In the genomic region with DNA sequence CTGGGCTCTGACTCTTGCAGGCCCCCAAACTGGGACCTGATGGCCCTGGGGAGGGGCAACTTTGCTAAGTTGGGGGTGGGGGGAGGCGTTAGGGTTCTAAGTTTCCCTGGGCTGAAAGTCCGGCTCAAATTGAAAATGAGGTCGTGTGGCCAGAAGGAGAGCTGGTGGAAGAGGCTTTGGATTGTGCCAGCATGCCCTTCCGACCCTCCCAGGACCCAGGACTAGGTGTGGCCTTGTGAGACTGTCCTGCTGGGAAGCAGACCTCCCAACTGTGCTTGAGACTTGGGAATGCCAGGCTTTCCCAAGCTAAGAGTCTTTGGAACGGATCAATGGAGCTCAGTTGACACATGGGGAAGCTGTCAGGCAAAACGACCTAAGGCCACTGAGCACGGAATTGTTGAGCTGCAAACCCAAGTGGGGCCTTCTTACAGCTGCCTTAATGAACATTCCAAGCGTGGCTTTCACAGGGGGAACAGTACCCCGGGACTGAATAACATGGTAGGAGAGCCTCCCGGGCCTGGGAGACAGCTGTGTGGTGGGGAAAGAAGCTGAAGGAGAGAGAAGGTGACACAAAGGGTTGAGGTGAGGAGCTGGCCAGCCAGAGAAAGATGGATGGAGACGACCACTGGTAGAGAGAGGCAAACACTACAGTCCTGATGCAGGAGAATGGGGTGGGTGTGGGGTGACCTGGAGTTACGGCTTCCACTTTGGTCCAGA, we compare ENCODE assay signal across 8 mouse cellular contexts. TPM values are rescaled to one million over a fixed set of nuclear protein-coding genes. Genes with fewer than 3 reads are reported as not detected.
DNase-seq lines count a peak whose midpoint lies in the region; ATAC-seq and TF ChIP-seq lines count a peak whose summit lies in the region.

No protein-coding gene starts in this region.

- H3K4me1 ChIP-seq in heart, embryonic 10.5 days, result peaks cover 66% of the 10 kb centered on the region
- peaks cover 18% of the 10 kb centered on the region for H3K4me1 ChIP-seq in forebrain, embryonic 15.5 days
- peaks cover 37% of the 10 kb centered on the region for H3K4me1 ChIP-seq in kidney, postnatal 0 days (replicated peaks; ENCODE audit: insufficient read depth, low read length)

- H3K27ac ChIP-seq in heart, embryonic 10.5 days, result peak overlapping the region; percentile 90
- H3K27ac ChIP-seq in forebrain, embryonic 15.5 days (replicated peaks), result no peak overlapping the region; the same call in 1 of the 2 replicates
- H3K27ac ChIP-seq in kidney, postnatal 0 days, result peak overlapping the region; percentile 88

- no peak overlapping the region for H3ac ChIP-seq in myocyte (ENCODE audit: control insufficient read depth, insufficient read length)

- no peak for ATAC-seq in forebrain, embryonic 15.5 days (replicated peaks)
- ATAC-seq in kidney, postnatal 0 days (replicated peaks; ENCODE audit: low FRiP score, low read depth), result peak; percentile 6; the same call in 1 of the 2 replicates
- no peak for ATAC-seq in activated CD4-positive, CD25-positive, alpha-beta regulatory T cell, adult 4 months
- no peak for ATAC-seq in frontal cortex, adult (ENCODE audit: low TSS enrichment)

- H3K36me3 ChIP-seq in heart, embryonic 10.5 days, result peaks cover 19% of the 10 kb centered on the region
- H3K36me3 ChIP-seq in forebrain, embryonic 15.5 days, result peaks cover 4% of the 10 kb centered on the region; the same call in 1 of the 2 replicates
- peaks cover 13% of the 10 kb centered on the region; the same call in 1 of the 2 replicates for H3K36me3 ChIP-seq in kidney, postnatal 0 days (ENCODE audit: insufficient read depth, low read length)
- H3K36me3 ChIP-seq in myocyte (ENCODE audit: control insufficient read depth, insufficient read depth), result peaks cover 44% of the 10 kb centered on the region

- H3K9ac ChIP-seq in forebrain, embryonic 15.5 days (replicated peaks), result no peak overlapping the region
- no peak overlapping the region for H3K9ac ChIP-seq in kidney, postnatal 0 days (ENCODE audit: low read depth, low read length)

- H3K4me2 ChIP-seq in forebrain, embryonic 15.5 days (replicated peaks), result peak overlapping the region; percentile 89
- peak overlapping the region; percentile 68 for H3K4me2 ChIP-seq in kidney, postnatal 0 days (ENCODE audit: low read length)
- no peak overlapping the region for H3K4me2 ChIP-seq in myocyte (ENCODE audit: low read depth)

- intact Hi-C loops in heart, postnatal 25 days (cut with DNase I), result no loop called here

- no peak for DNase-seq in heart, embryonic 10.5 days (ENCODE audit: low spot score)
- no peak for DNase-seq in heart, postnatal 25 days (ENCODE audit: low spot score)
- peak; percentile 55 for DNase-seq in kidney, postnatal 0 days (ENCODE audit: low spot score)
- no peak for DNase-seq in adrenal gland, adult 2 months

- H3K79me2 ChIP-seq in myocyte (ENCODE audit: control insufficient read depth, insufficient read depth), result no peaks in the 10 kb centered on the region

- WGBS in heart, embryonic 10.5 days, result 41% methylated on average over 12 of the region's 12 CpGs
- WGBS in forebrain, embryonic 15.5 days, result 41% methylated on average over 12 of the region's 12 CpGs
- 26% methylated on average over 12 of the region's 12 CpGs for WGBS in kidney, postnatal 0 days

- H3K27me3 ChIP-seq in heart, embryonic 10.5 days (ENCODE audit: insufficient read depth, poor library complexity, severe bottlenecking), result peaks cover 13% of the 10 kb centered on the region
- H3K27me3 ChIP-seq in forebrain, embryonic 15.5 days, result peaks cover 9% of the 10 kb centered on the region; the same call in 1 of the 2 replicates
- H3K27me3 ChIP-seq in kidney, postnatal 0 days (ENCODE audit: insufficient read depth, low read length), result no peaks in the 10 kb centered on the region
- H3K27me3 ChIP-seq in myocyte (ENCODE audit: control insufficient read depth, insufficient read depth, insufficient read length), result no peaks in the 10 kb centered on the region

- no peaks in the 10 kb centered on the region for H3K9me3 ChIP-seq in heart, embryonic 10.5 days
- no peaks in the 10 kb centered on the region for H3K9me3 ChIP-seq in forebrain, embryonic 15.5 days
- H3K9me3 ChIP-seq in kidney, postnatal 0 days (replicated peaks; ENCODE audit: low read length), result no peaks in the 10 kb centered on the region

- H3K4me3 ChIP-seq in heart, embryonic 10.5 days, result peak overlapping the region; percentile 67
- H3K4me3 ChIP-seq in forebrain, embryonic 15.5 days, result peak overlapping the region; percentile 44
- H3K4me3 ChIP-seq in kidney, postnatal 0 days (replicated peaks; ENCODE audit: low read depth, low read length), result peak overlapping the region; percentile 32; the same call in 1 of the 2 replicates
- H3K4me3 ChIP-seq in myocyte, result no peak overlapping the region

- TF ChIP-seq CTCF in kidney, postnatal 0 days (IDR thresholded peaks at IDR 0.05; ENCODE audit: low read depth), result no peak

- no peak for TF ChIP-seq POLR2A in myocyte (IDR thresholded peaks at IDR 0.05; ENCODE audit: insufficient read length, low read depth)

TF ChIP-seq in myocyte, 11 proteins besides CTCF, POLR2A, EP300 and RAD21:
- TF ChIP-seq TCF3 (IDR thresholded peaks at IDR 0.05; ENCODE audit: insufficient read length, low read depth) (no peak), USF1 (IDR thresholded peaks at IDR 0.05; ENCODE audit: low read depth) (no peak), MYOD1 (IDR thresholded peaks at IDR 0.05; ENCODE audit: control insufficient read depth in 1 of 3, insufficient read length in 2 of 3, low read depth in 2 of 3) (no peak), MAX (IDR thresholded peaks at IDR 0.05; ENCODE audit: low read depth) (no peak), REST (IDR thresholded peaks at IDR 0.05; ENCODE audit: insufficient read depth, insufficient read length) (no peak), E2F4 (IDR thresholded peaks at IDR 0.05; ENCODE audit: insufficient read depth) (no peak), POLR2AphosphoS2 (IDR thresholded peaks at IDR 0.05; ENCODE audit: insufficient read length, low read depth) (peak; percentile 67), TCF12 (IDR thresholded peaks at IDR 0.05; ENCODE audit: insufficient read depth, poor library complexity, severe bottlenecking) (no peak), SRF (IDR thresholded peaks at IDR 0.05; ENCODE audit: control insufficient read depth, insufficient read length, low read depth) (no peak)

RNA-seq across cellular contexts. Expression of a gene that starts 11.7 kb away (rescaled TPM):
- polyA plus RNA-seq in heart, embryonic 10.5 days (2016; fragmentation: Nextera tagmentation; extraction: Ambion mirVana), result 1.6 and 2.0 TPM in 2 replicates
- 1 to 10 TPM; 8.1 to 8.3 TPM for total RNA-seq in heart, postnatal 25 days (2021)
- polyA plus RNA-seq in forebrain, embryonic 15.5 days (2015; fragmentation: Nextera tagmentation; extraction: Ambion mirVana), result 0.79 and 0.97 TPM in 2 replicates
- polyA plus RNA-seq in kidney, postnatal 0 days (2015; fragmentation: Nextera tagmentation; extraction: Ambion mirVana), result 6.9 and 7.3 TPM in 2 replicates
- polyA plus RNA-seq in myocyte (2012; fragmentation: generic; extraction: Trizol), result 15.6 TPM
- 1 to 10 TPM; 1.9 to 3.7 TPM for polyA plus RNA-seq in activated CD4-positive, CD25-positive, alpha-beta regulatory T cell, adult 4 months (2017; shearing (Covaris generic))
- 1 to 10 TPM; 7.2 to 9.5 TPM for total RNA-seq in adrenal gland, adult 2 months (2021)
- polyA plus RNA-seq in adrenal gland, adult 2 months (2012; rRNA removed), result 3.2 and 3.4 TPM in 2 replicates

RNA-seq across cellular contexts. Expression of a gene that starts 29.9 kb away (rescaled TPM):
- 17.2 and 17.3 TPM in 2 replicates for polyA plus RNA-seq in heart, embryonic 10.5 days (2016; fragmentation: Nextera tagmentation; extraction: Ambion mirVana)
- 1 to 10 TPM; 9.6 to 9.9 TPM for total RNA-seq in heart, postnatal 25 days (2021)
- polyA plus RNA-seq in forebrain, embryonic 15.5 days (2015; fragmentation: Nextera tagmentation; extraction: Ambion mirVana), result 25.8 and 29.5 TPM in 2 replicates
- polyA plus RNA-seq in kidney, postnatal 0 days (2015; fragmentation: Nextera tagmentation; extraction: Ambion mirVana), result 10.7 and 12.2 TPM in 2 replicates
- polyA plus RNA-seq in myocyte (2012; fragmentation: generic; extraction: Trizol), result 36.3 TPM
- 10 to 100 TPM; 10.3 to 12.3 TPM for polyA plus RNA-seq in activated CD4-positive, CD25-positive, alpha-beta regulatory T cell, adult 4 months (2017; shearing (Covaris generic))
- total RNA-seq in adrenal gland, adult 2 months (2021), result 10 to 100 TPM; 26.1 to 30.6 TPM
- 47.8 and 50.1 TPM in 2 replicates for polyA plus RNA-seq in adrenal gland, adult 2 months (2012; rRNA removed)

RNA-seq across cellular contexts. Expression of a gene that starts 45.2 kb away (rescaled TPM):
- 67.7 and 76.3 TPM in 2 replicates for polyA plus RNA-seq in heart, embryonic 10.5 days (2016; fragmentation: Nextera tagmentation; extraction: Ambion mirVana)
- 10 to 100 TPM; 43.0 to 46.7 TPM for total RNA-seq in heart, postnatal 25 days (2021)
- polyA plus RNA-seq in forebrain, embryonic 15.5 days (2015; fragmentation: Nextera tagmentation; extraction: Ambion mirVana), result 37.5 and 40.8 TPM in 2 replicates
- polyA plus RNA-seq in kidney, postnatal 0 days (2015; fragmentation: Nextera tagmentation; extraction: Ambion mirVana), result 44.4 and 47.5 TPM in 2 replicates
- 110 TPM for polyA plus RNA-seq in myocyte (2012; fragmentation: generic; extraction: Trizol)
- 10 to 100 TPM in 1 of 2 experiments, 1 to 10 TPM in 1; 9.3 to 18.1 TPM for polyA plus RNA-seq in activated CD4-positive, CD25-positive, alpha-beta regulatory T cell, adult 4 months (2017; shearing (Covaris generic))
- 10 to 100 TPM; 61.5 to 66.3 TPM for total RNA-seq in adrenal gland, adult 2 months (2021)
- 255 and 262 TPM in 2 replicates for polyA plus RNA-seq in adrenal gland, adult 2 months (2012; rRNA removed)
